ENCODE assay signal across 7 mouse cellular contexts in the genomic region with DNA sequence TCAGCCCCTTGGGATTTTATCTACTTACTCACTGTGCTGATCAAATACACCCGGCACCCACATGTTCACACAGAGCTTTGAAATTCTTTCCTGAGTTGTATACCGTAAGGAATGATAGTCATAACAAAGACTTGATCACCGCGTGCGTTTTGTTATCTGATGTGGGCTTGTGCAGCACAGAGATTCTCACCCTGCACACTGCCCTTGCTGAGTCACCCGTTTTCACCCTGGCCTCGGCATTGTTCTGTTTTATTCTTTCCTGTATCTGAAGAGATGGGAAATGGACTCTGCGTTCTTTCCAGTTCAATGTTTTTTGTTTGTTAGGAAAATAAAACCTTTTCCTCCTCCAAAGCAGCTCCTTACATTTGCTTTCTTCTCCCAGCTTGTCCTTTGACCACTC. TPM values are rescaled to one million over a fixed set of nuclear protein-coding genes. Genes with fewer than 3 reads are reported as not detected.
DNase-seq lines count a peak whose midpoint lies in the region; ATAC-seq and TF ChIP-seq lines count a peak whose summit lies in the region.

No protein-coding gene starts in this region.

- no peaks in the 10 kb centered on the region for H3K27me3 ChIP-seq in kidney, embryonic 15.5 days
- H3K27me3 ChIP-seq in MEL (ENCODE audit: control insufficient read depth in 1 of 2, insufficient read depth in 2 of 2, low read length in 2 of 2): no peaks in the 10 kb centered on the region
- no peaks in the 10 kb centered on the region for H3K27me3 ChIP-seq in hindbrain, embryonic 13.5 days
- H3K27me3 ChIP-seq in midbrain, postnatal 0 days (ENCODE audit: insufficient read depth, low read length): no peaks in the 10 kb centered on the region

- no peak for TF ChIP-seq RAD21 in MEL (IDR thresholded peaks at IDR 0.05; ENCODE audit: low read depth, low read length)

- H3K9ac ChIP-seq in kidney, embryonic 15.5 days: no peak overlapping the region
- peak overlapping the region; percentile 26; the same call in 1 of the 2 replicates for H3K9ac ChIP-seq in MEL (ENCODE audit: control insufficient read depth, low read depth, low read length, poor library complexity, severe bottlenecking)
- H3K9ac ChIP-seq in hindbrain, embryonic 13.5 days: no peak overlapping the region
- no peak overlapping the region for H3K9ac ChIP-seq in midbrain, postnatal 0 days (replicated peaks; ENCODE audit: low read length, poor library complexity, severe bottlenecking)

- no peak for TF ChIP-seq POLR2A in MEL (IDR thresholded peaks at IDR 0.05; ENCODE audit: control insufficient read depth in 1 of 2, insufficient read depth in 1 of 2, low read depth in 1 of 2, low read length in 2 of 2, poor library complexity in 1 of 2)

- ATAC-seq in kidney, embryonic 15.5 days (replicated peaks; ENCODE audit: low FRiP score): no peak
- no peak for ATAC-seq in hindbrain, embryonic 13.5 days (ENCODE audit: low FRiP score)
- no peak for ATAC-seq in midbrain, postnatal 0 days (ENCODE audit: low FRiP score)

- peak overlapping the region; percentile 54 for H3K4me2 ChIP-seq in kidney, embryonic 15.5 days
- H3K4me2 ChIP-seq in hindbrain, embryonic 13.5 days: peak overlapping the region; percentile 43
- H3K4me2 ChIP-seq in midbrain, postnatal 0 days (ENCODE audit: low read depth, low read length, poor library complexity, severe bottlenecking): peak overlapping the region; percentile 16; the same call in 1 of the 2 replicates

- TF ChIP-seq EP300 in MEL (IDR thresholded peaks at IDR 0.05; ENCODE audit: low read depth in 1 of 2, low read length in 2 of 2): no peak; a peak in 2 of 4 replicates

- no peaks in the 10 kb centered on the region for H3K36me3 ChIP-seq in kidney, embryonic 15.5 days
- peaks cover 0 to 6% of the 10 kb centered on the region in 2 experiments; a peak in 2 of 4 replicates for H3K36me3 ChIP-seq in MEL (ENCODE audit: control insufficient read depth in 1 of 2, insufficient read depth in 2 of 2, low read length in 2 of 2)
- no peaks in the 10 kb centered on the region for H3K36me3 ChIP-seq in hindbrain, embryonic 13.5 days
- H3K36me3 ChIP-seq in midbrain, postnatal 0 days (ENCODE audit: insufficient read depth, low read length): no peaks in the 10 kb centered on the region

- no peak for TF ChIP-seq CTCF in MEL (IDR thresholded peaks at IDR 0.05 in 2 of 3, conservative IDR thresholded peaks at IDR 0.05 in 1 of 3; ENCODE audit: control insufficient read depth in 1 of 3, insufficient read depth in 1 of 3, low read depth in 2 of 3, low read length in 3 of 3, poor library complexity in 1 of 3, severe bottlenecking in 1 of 3)
- no peak for TF ChIP-seq CTCF in midbrain, postnatal 0 days (IDR thresholded peaks at IDR 0.05)

- no peak overlapping the region for H3K4me3 ChIP-seq in kidney, embryonic 15.5 days (replicated peaks)
- H3K4me3 ChIP-seq in MEL (ENCODE audit: control insufficient read depth in 1 of 2, insufficient read depth in 1 of 2, low read depth in 2 of 2, low read length in 2 of 2): peak overlapping the region; percentile 19 to 49; a peak in 3 of 4 replicates
- H3K4me3 ChIP-seq in hindbrain, embryonic 13.5 days: no peak overlapping the region
- H3K4me3 ChIP-seq in midbrain, postnatal 0 days (ENCODE audit: low read depth, low read length): peak overlapping the region; percentile 1; the same call in 1 of the 2 replicates

- DNase-seq in kidney, adult 8-10 months: no peak
- DNase-seq in MEL (ENCODE audit: low read depth, low spot score): peak; percentile 73
- DNase-seq in midbrain, postnatal 0 days (ENCODE audit: low spot score): no peak
- no peak for DNase-seq in ovary, postnatal 10 days (ENCODE audit: low spot score)
- DNase-seq in layer of hippocampus, adult 11-12 months (ENCODE audit: low spot score): no peak

- WGBS in kidney, embryonic 15.5 days: 42% methylated on average over 8 of the region's 8 CpGs
- WGBS in hindbrain, embryonic 13.5 days: 53% methylated on average over 8 of the region's 8 CpGs
- WGBS in midbrain, postnatal 0 days: 46% methylated on average over 8 of the region's 8 CpGs

- H3K27ac ChIP-seq in kidney, embryonic 15.5 days: 0 out of 2 replicates have a peak overlapping the region, but pooled peaks have one; percentile 7
- H3K27ac ChIP-seq in MEL (ENCODE audit: control insufficient read depth, low read depth, low read length): no peak overlapping the region
- H3K27ac ChIP-seq in hindbrain, embryonic 13.5 days: no peak overlapping the region
- H3K27ac ChIP-seq in midbrain, postnatal 0 days (ENCODE audit: low read depth, low read length): no peak overlapping the region

- no peaks in the 10 kb centered on the region for H3K9me3 ChIP-seq in kidney, embryonic 15.5 days (replicated peaks)
- H3K9me3 ChIP-seq in MEL (replicated peaks; ENCODE audit: insufficient read depth, low read length): no peaks in the 10 kb centered on the region
- H3K9me3 ChIP-seq in hindbrain, embryonic 13.5 days: no peaks in the 10 kb centered on the region
- H3K9me3 ChIP-seq in midbrain, postnatal 0 days (ENCODE audit: low read length): no peaks in the 10 kb centered on the region

- peaks cover 7% of the 10 kb centered on the region for H3K4me1 ChIP-seq in kidney, embryonic 15.5 days
- H3K4me1 ChIP-seq in MEL (ENCODE audit: control insufficient read depth in 1 of 2, insufficient read depth in 2 of 2, low read length in 2 of 2): peaks cover 6 to 25% of the 10 kb centered on the region in 2 experiments
- H3K4me1 ChIP-seq in hindbrain, embryonic 13.5 days (replicated peaks): peaks cover 8% of the 10 kb centered on the region
- H3K4me1 ChIP-seq in midbrain, postnatal 0 days (ENCODE audit: insufficient read depth, low read length): no peaks in the 10 kb centered on the region

- H3K79me2 ChIP-seq in MEL (ENCODE audit: control insufficient read depth, insufficient read depth, low read length, poor library complexity): no peaks in the 10 kb centered on the region

TF ChIP-seq in MEL, 35 proteins besides CTCF, POLR2A, EP300 and RAD21 (continues in another document):
- TF ChIP-seq POLR2AphosphoS5 (IDR thresholded peaks at IDR 0.05; ENCODE audit: borderline replicate concordance, low read depth, low read length): no peak
- no peak for TF ChIP-seq ZNF384 (IDR thresholded peaks at IDR 0.05; ENCODE audit: low read depth, low read length)
- TF ChIP-seq BHLHE40 (IDR thresholded peaks at IDR 0.05; ENCODE audit: borderline replicate concordance, low read depth, low read length): peak; percentile 22; the same call in 1 of the 2 replicates
- no peak for TF ChIP-seq ZC3H11A (IDR thresholded peaks at IDR 0.05; ENCODE audit: low read depth, low read length)
- TF ChIP-seq CHD2 (IDR thresholded peaks at IDR 0.05; ENCODE audit: low read length): no peak
- TF ChIP-seq MAX (IDR thresholded peaks at IDR 0.05; ENCODE audit: low read length): peak; percentile 64; the same call in 1 of the 2 replicates
- TF ChIP-seq ETS1 (IDR thresholded peaks at IDR 0.05; ENCODE audit: low read depth, low read length): no peak; the same call in 1 of the 2 replicates
- TF ChIP-seq KAT2A (conservative IDR thresholded peaks at IDR 0.05; ENCODE audit: low read depth, low read length): no peak
- no peak for TF ChIP-seq POLR2AphosphoS2 (IDR thresholded peaks at IDR 0.05; ENCODE audit: low read length)
- no peak for TF ChIP-seq GABPA (IDR thresholded peaks at IDR 0.05; ENCODE audit: low read depth, low read length)
- no peak for TF ChIP-seq SMC3 (IDR thresholded peaks at IDR 0.05; ENCODE audit: low read depth, low read length)
- TF ChIP-seq RCOR1 (IDR thresholded peaks at IDR 0.05; ENCODE audit: low read depth, low read length): peak; percentile 50; the same call in 1 of the 2 replicates
- TF ChIP-seq HCFC1 (IDR thresholded peaks at IDR 0.05; ENCODE audit: low read depth, low read length): no peak
- peak; percentile 86 for TF ChIP-seq MYC (IDR thresholded peaks at IDR 0.05; ENCODE audit: low read depth, low read length)
- no peak for TF ChIP-seq USF1 (IDR thresholded peaks at IDR 0.05; ENCODE audit: low read depth, low read length)
- no peak for TF ChIP-seq ELF1 (IDR thresholded peaks at IDR 0.05; ENCODE audit: low read depth, low read length)
- no peak for TF ChIP-seq TAL1 (IDR thresholded peaks at IDR 0.05; ENCODE audit: low read length)
- no peak for TF ChIP-seq ZKSCAN1 (IDR thresholded peaks at IDR 0.05; ENCODE audit: low read depth, low read length)
- TF ChIP-seq ZMIZ1 (IDR thresholded peaks at IDR 0.05; ENCODE audit: low read depth, low read length): no peak
- no peak for TF ChIP-seq MYB (IDR thresholded peaks at IDR 0.05; ENCODE audit: low read depth, low read length)
- TF ChIP-seq NRF1 (IDR thresholded peaks at IDR 0.05; ENCODE audit: insufficient read depth, low read depth, low read length, poor library complexity, severe bottlenecking): 0 out of 2 replicates have a peak, but pooled peaks have one; percentile 8
- no peak; the same call in 1 of the 2 replicates for TF ChIP-seq MXI1 (IDR thresholded peaks at IDR 0.05; ENCODE audit: low read depth, low read length)
- TF ChIP-seq USF2 (IDR thresholded peaks at IDR 0.05; ENCODE audit: borderline replicate concordance in 1 of 2, insufficient read depth in 1 of 2, low read depth in 1 of 2, low read length in 2 of 2): no peak
- no peak for TF ChIP-seq MAZ (IDR thresholded peaks at IDR 0.05; ENCODE audit: low read depth, low read length)
- peak; percentile 91 for TF ChIP-seq GATA1 (IDR thresholded peaks at IDR 0.05; ENCODE audit: low read depth, low read length)

RNA-seq across cellular contexts. Expression of gene Tmem94, which starts 18.5 kb away (rescaled TPM):
- 26.6 and 27.0 TPM in 2 replicates for polyA plus RNA-seq in kidney, embryonic 15.5 days (2015; fragmentation: Nextera tagmentation; extraction: Ambion mirVana)
- total RNA-seq in MEL (2012; rRNA removed): 23.2 and 26.2 TPM in 2 replicates
- 10 to 100 TPM; 38.9 to 64.4 TPM for polyA plus RNA-seq in MEL (2012; ENCODE audit: insufficient read depth in 1 of 2, insufficient read length in 2 of 2, low read depth in 1 of 2, low replicate concordance in 2 of 2, missing spikeins in 1 of 2)
- polyA plus RNA-seq in hindbrain, embryonic 13.5 days (2015; fragmentation: Nextera tagmentation; extraction: Ambion mirVana): 30.9 TPM in 2 replicates
- 26.5 and 32.7 TPM in 2 replicates for total RNA-seq in midbrain, postnatal 0 days (2014; rRNA removed)
- 14.6 and 15.9 TPM in 2 replicates for polyA plus RNA-seq in midbrain, postnatal 0 days (2015; fragmentation: Nextera tagmentation; extraction: Ambion mirVana)

RNA-seq across cellular contexts. Expression of gene Grb2, which starts 38.4 kb away (rescaled TPM):
- polyA plus RNA-seq in kidney, embryonic 15.5 days (2015; fragmentation: Nextera tagmentation; extraction: Ambion mirVana): 92.0 and 98.4 TPM in 2 replicates
- 75.3 and 93.2 TPM in 2 replicates for total RNA-seq in MEL (2012; rRNA removed)
- polyA plus RNA-seq in MEL (2012; ENCODE audit: insufficient read depth in 1 of 2, insufficient read length in 2 of 2, low read depth in 1 of 2, low replicate concordance in 2 of 2, missing spikeins in 1 of 2): 100 to 1,000 TPM in 1 of 2 experiments, not detected in 1; 261 TPM
- polyA plus RNA-seq in hindbrain, embryonic 13.5 days (2015; fragmentation: Nextera tagmentation; extraction: Ambion mirVana): 184 and 196 TPM in 2 replicates
- 85.8 and 87.0 TPM in 2 replicates for total RNA-seq in midbrain, postnatal 0 days (2014; rRNA removed)
- polyA plus RNA-seq in midbrain, postnatal 0 days (2015; fragmentation: Nextera tagmentation; extraction: Ambion mirVana): 153 and 158 TPM in 2 replicates

Comparison
In these comparisons a context has a peak if more than half of its experiments do, and no peak if none do; other contexts are left out.
1. H3K4me3 ChIP-seq: peak in MEL (2 of 2) and midbrain, postnatal 0 days (single experiment); none in kidney, embryonic 15.5 days (single experiment) and hindbrain, embryonic 13.5 days (single experiment).
2. Peak in every context shown above with its lines, with median percentiles within 50 percentile points of each other: H3K4me2 ChIP-seq.